Mouse (Mus musculus) C2C12 (cell line): ENCODE results near the gene Msln. TPM values are rescaled to one million over a fixed set of nuclear protein-coding genes. Genes with fewer than 3 reads are reported as not detected.

Source experiments
- H3K27me3 ChIP-seq: one replicate; pipeline ENCODE4 v1.6.1; 2011; ENCODE audit not compliant: control insufficient read depth, insufficient read depth, insufficient read length
- H3K36me3 ChIP-seq: one replicate; pipeline ENCODE4 v1.6.1; 2011; ENCODE audit not compliant: control insufficient read depth, insufficient read depth
- H3K4me3 ChIP-seq: one replicate; pipeline ENCODE4 v1.5.1; 2011; ENCODE audit warnings: mild to moderate bottlenecking, control low read depth; ENCODE audit not compliant: poor library complexity, insufficient read depth, severe bottlenecking
- H3K79me2 ChIP-seq: one replicate; pipeline ENCODE4 v1.6.1; 2011; ENCODE audit not compliant: control insufficient read depth, insufficient read depth
- H3K79me3 ChIP-seq: one replicate; pipeline ENCODE4 v1.6.1; 2011; ENCODE audit warnings: low read depth, control low read depth
- H3ac ChIP-seq: one replicate; pipeline ENCODE3; 2011; ENCODE audit warnings: low read depth; ENCODE audit not compliant: control insufficient read depth, insufficient read length
- CEBPB ChIP-seq: IDR thresholded peaks from one replicate; pipeline ENCODE4 v1.6.1; 2011; ENCODE audit warnings: low read depth, mild to moderate bottlenecking, control low read depth, moderate library complexity
- CTCF ChIP-seq: IDR thresholded peaks from one replicate; pipeline ENCODE4 v1.5.1; 2011; ENCODE audit not compliant: control insufficient read depth, insufficient read depth, insufficient read length
- FOSL1 ChIP-seq: IDR thresholded peaks from one replicate; pipeline ENCODE4 v1.8.0; 2011; ENCODE audit warnings: mild to moderate bottlenecking, low read length; ENCODE audit not compliant: poor library complexity, insufficient read depth, severe bottlenecking
- MAX ChIP-seq: IDR thresholded peaks from one replicate; pipeline ENCODE4 v1.6.1; 2011; ENCODE audit warnings: mild to moderate bottlenecking, control low read depth
- MYOD1 ChIP-seq: IDR thresholded peaks from one replicate; pipeline ENCODE4 v1.6.1; 2011; ENCODE audit warnings: low read depth; ENCODE audit not compliant: control insufficient read depth, insufficient read length
- MYOG ChIP-seq: IDR thresholded peaks from one replicate; pipeline ENCODE4 v1.6.1; 2011; ENCODE audit not compliant: control insufficient read depth, insufficient read length; ENCODE audit errors: extremely low read depth
- USF1 ChIP-seq: IDR thresholded peaks from one replicate; pipeline ENCODE4 v1.6.1; 2011; ENCODE audit warnings: low read depth, mild to moderate bottlenecking, control low read depth, moderate library complexity
- long read RNA-seq, 2 experiments: library from polyadenylated mRNA; unstranded; transcript quantifications; one replicate each; pipeline ENCODE4 v2.0.0; 2019 to 2020
- polyA plus RNA-seq: library from polyadenylated mRNA; unstranded; fragments of >200 nt; fragmentation: generic; extraction: Trizol; gene quantifications from one replicate; pipeline ENCODE4 v1.2.1, GENCODE M21; 2012; ENCODE audit warnings: missing spikeins

Msln gene
- polyA plus RNA-seq: 6.1 TPM
- long read RNA-seq, experiment 1, transcript Msln-208 (16 exons, 2,165 nt): major isoform, 54 of 170 reads
- long read RNA-seq, experiment 1, transcript Msln-207 (17 exons, 2,044 nt): minor isoform, 44 of 170 reads
- long read RNA-seq, experiment 1, transcript Msln-201 (16 exons, 2,114 nt): minor isoform, 13 of 170 reads
- long read RNA-seq, experiment 1, partial matches to known transcripts: 38 of 170 reads
- long read RNA-seq, experiment 1, other reads (novel, unspliced or antisense): 17 of 170 reads
- long read RNA-seq, experiment 2, transcript Msln-205 (17 exons, 2,054 nt): minor isoform, 44 of 1,023 reads
- long read RNA-seq, experiment 2, transcript Msln-207 (17 exons, 2,044 nt): minor isoform, 225 of 1,023 reads
- long read RNA-seq, experiment 2, transcript Msln-208 (16 exons, 2,165 nt): major isoform, 380 of 1,023 reads
- long read RNA-seq, experiment 2, transcript Msln-201 (16 exons, 2,114 nt): minor isoform, 67 of 1,023 reads
- long read RNA-seq, experiment 2, partial matches to known transcripts: 118 of 1,023 reads
- long read RNA-seq, experiment 2, other reads (novel, unspliced or antisense): 188 of 1,023 reads

- H3K79me2 ChIP-seq: peaks cover 19% of the 10 kb centered on the region
- peak within 1 kb of the TSS; percentile 16 for H3K4me3 ChIP-seq
- no peaks in the 10 kb centered on the region for H3K27me3 ChIP-seq
- TF ChIP-seq USF1: no peak
- no peak for TF ChIP-seq MYOG
- TF ChIP-seq CTCF: no peak
- TF ChIP-seq MAX: no peak
- no peak for TF ChIP-seq MYOD1
- no peak for TF ChIP-seq CEBPB
- no peaks in the 10 kb centered on the region for H3K36me3 ChIP-seq
- peaks cover 2% of the 10 kb centered on the region for H3K79me3 ChIP-seq
- H3ac ChIP-seq: peak within 1 kb of the TSS; percentile 45
Measured at GRCm38 (mm10) chr17:25754241-25754640, at the start of gene Msln. Gene Msln (minus strand): TSS chr17:25754378.

DNA sequence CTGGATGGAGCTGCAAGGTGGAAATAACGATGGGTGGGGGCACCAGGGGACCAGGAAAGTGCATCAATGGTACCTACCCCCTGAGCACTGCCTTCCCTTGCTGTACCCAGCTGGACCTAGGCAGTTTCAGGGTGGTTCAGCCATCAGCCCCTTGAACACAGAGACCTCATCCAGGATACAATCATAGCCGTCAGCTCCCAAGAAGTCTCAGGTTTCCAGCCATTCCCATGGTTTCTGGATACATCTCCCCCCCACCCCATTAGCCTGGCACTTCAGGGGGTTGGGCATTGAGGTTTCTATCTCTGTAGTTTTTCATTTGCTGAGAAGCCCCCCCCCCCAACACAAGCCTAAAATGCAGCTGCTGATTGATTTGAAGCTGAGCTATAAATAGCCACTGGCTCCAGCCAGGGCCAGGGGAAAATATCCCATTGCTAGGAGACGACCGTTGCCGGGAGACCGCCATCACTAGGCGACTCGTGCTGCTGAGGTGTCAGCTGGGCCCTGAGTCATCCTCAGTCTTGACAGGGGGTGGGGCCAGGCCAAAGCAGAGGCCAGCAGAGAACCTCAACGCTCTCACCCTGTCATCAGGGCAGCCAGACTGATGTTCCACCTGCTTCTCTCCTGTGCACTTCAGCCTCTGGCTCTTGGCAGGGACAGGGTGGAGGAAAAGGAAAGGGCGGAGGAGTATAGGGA is 48.8 kb upstream of the Msln start:
- no peaks in the 10 kb centered on the region for H3K79me2 ChIP-seq
- H3K36me3 ChIP-seq: no peaks in the 10 kb centered on the region
- H3ac ChIP-seq: no peak overlapping the region
- H3K79me3 ChIP-seq: no peaks in the 10 kb centered on the region
- no peak overlapping the region for H3K4me3 ChIP-seq
- TF ChIP-seq FOSL1: peak; percentile 22
- peak; percentile 44 for TF ChIP-seq MYOD1
- no peak for TF ChIP-seq CEBPB
- TF ChIP-seq USF1: peak; percentile 10
- no peaks in the 10 kb centered on the region for H3K27me3 ChIP-seq

- Histone ChIP-seq H3K27me3 (no peaks in the 10 kb centered on the region), H3K79me3 (no peaks in the 10 kb centered on the region), H3ac (no peak overlapping the region), H3K79me2 (peaks cover 8% of the 10 kb centered on the region), H3K4me3 (no peak overlapping the region), H3K36me3 (no peaks in the 10 kb centered on the region)
- TF ChIP-seq MYOD1 (no peak), FOSL1 (no peak), CTCF (peak; percentile 54)
Measured at GRCm38 (mm10) chr17:25801029-25801428, 46.9 kb upstream of the Msln start.

GRCm38 (mm10) chr17:25796951-25797369 is 42.8 kb upstream of the Msln start, which contains the start of gene Metrn:
Gene Metrn (minus strand): TSS chr17:25797136.
- Histone ChIP-seq H3K4me3 (peak within 1 kb of the TSS; percentile 51), H3K27me3 (no peaks in the 10 kb centered on the region), H3K79me3 (peaks cover 5% of the 10 kb centered on the region), H3K36me3 (no peaks in the 10 kb centered on the region), H3ac (peak within 1 kb of the TSS; percentile 66), H3K79me2 (peaks cover 14% of the 10 kb centered on the region)
- TF ChIP-seq MYOG (no peak), USF1 (no peak), CEBPB (no peak), CTCF (no peak), FOSL1 (no peak), MAX (no peak), MYOD1 (no peak)

- Histone ChIP-seq H3K36me3 (no peaks in the 10 kb centered on the region), H3K27me3 (no peaks in the 10 kb centered on the region), H3K79me3 (peaks cover 5% of the 10 kb centered on the region), H3K79me2 (peaks cover 21% of the 10 kb centered on the region), H3ac (peak overlapping the region; percentile 66), H3K4me3 (peak overlapping the region; percentile 51)
- TF ChIP-seq FOSL1 (no peak), MAX (no peak), CEBPB (no peak), MYOG (no peak), USF1 (no peak), MYOD1 (no peak), CTCF (no peak)
Measured at GRCm38 (mm10) chr17:25796211-25796771, 42.1 kb upstream of the Msln start.
